Mouse (Mus musculus) liver, adult 2 months (tissue): ENCODE measurements around the gene Olfr320. TPM values are rescaled to one million over a fixed set of nuclear protein-coding genes. Genes with fewer than 3 reads are reported as not detected.

ENCODE experiments used
- DNase-seq: peaks from one replicate; pipeline ENCODE4 v3.0.0-alpha.2; 2011; ENCODE audit warnings: low read depth, low spot score; ENCODE audit errors: extremely low read depth
- H3K27ac ChIP-seq: fragments of 200-500 bp; replicated peaks from 2 replicates; pipeline ENCODE4 v1.5.1; 2012; ENCODE audit warnings: low read depth, mild to moderate bottlenecking, control low read depth, inconsistent platforms, low read length; ENCODE audit not compliant: insufficient read depth
- H3K27me3 ChIP-seq: fragments of 200-500 bp; 2 replicates; pipeline ENCODE4 v1.6.1; 2012; ENCODE audit warnings: mild to moderate bottlenecking, moderate library complexity, low read length, inconsistent platforms; ENCODE audit not compliant: control insufficient read depth, insufficient read depth
- H3K36me3 ChIP-seq: fragments of 200-500 bp; 2 replicates; pipeline ENCODE4 v1.6.1; 2012; ENCODE audit warnings: low read length, inconsistent platforms; ENCODE audit not compliant: control insufficient read depth, insufficient read depth
- H3K4me1 ChIP-seq: fragments of 200-500 bp; 2 replicates; pipeline ENCODE4 v1.6.1; 2011; ENCODE audit warnings: low read length; ENCODE audit not compliant: control insufficient read depth, insufficient read depth
- H3K4me3 ChIP-seq: fragments of 200-500 bp; 2 replicates; pipeline ENCODE4 v1.5.1; 2011; ENCODE audit warnings: low read depth, mild to moderate bottlenecking, control low read depth, low read length, moderate library complexity; ENCODE audit not compliant: insufficient read depth
- H3K79me2 ChIP-seq: fragments of 200-500 bp; 2 replicates; pipeline ENCODE4 v1.6.1; 2012; ENCODE audit warnings: inconsistent platforms, mild to moderate bottlenecking, low read length, moderate library complexity; ENCODE audit not compliant: control insufficient read depth, insufficient read depth
- H3K9ac ChIP-seq: fragments of 200-500 bp; 2 replicates; pipeline ENCODE4 v1.6.1; 2012; ENCODE audit warnings: low read depth, mild to moderate bottlenecking, control low read depth, inconsistent platforms, low read length
- CTCF ChIP-seq: fragments of 200-500 bp; IDR thresholded peaks from 2 replicates; pipeline ENCODE4 v1.5.1; 2011; ENCODE audit warnings: low read depth, low read length, control low read depth
- POLR2A ChIP-seq: fragments of 200-500 bp; IDR thresholded peaks from 2 replicates; pipeline ENCODE4 v1.6.1; 2011; ENCODE audit warnings: low read length, control low read depth; ENCODE audit not compliant: insufficient read depth; ENCODE audit errors: extremely low read depth
- WGBS: fragments of 180-500 bp; shearing (Covaris S2); methylation state at CpG from one replicate; pipeline ENCODE4 v1.1.7; 2018; 5-methylcytosine and 5-hydroxymethylcytosine counted together
- polyA plus RNA-seq: library from polyadenylated mRNA; depleted of rRNA; stranded (reverse); fragments of >200 nt; gene quantifications from 2 replicates; pipeline ENCODE4 v1.2.3, GENCODE M21; 2012
- total RNA-seq: library from RNA; depleted of rRNA; stranded (reverse); fragments of >200 nt; gene quantifications from 2 replicates; pipeline ENCODE4 v1.2.3, GENCODE M21; 2014

The Olfr320 gene
- total and polyA plus RNA-seq, 2 experiments = not detected

DNA sequence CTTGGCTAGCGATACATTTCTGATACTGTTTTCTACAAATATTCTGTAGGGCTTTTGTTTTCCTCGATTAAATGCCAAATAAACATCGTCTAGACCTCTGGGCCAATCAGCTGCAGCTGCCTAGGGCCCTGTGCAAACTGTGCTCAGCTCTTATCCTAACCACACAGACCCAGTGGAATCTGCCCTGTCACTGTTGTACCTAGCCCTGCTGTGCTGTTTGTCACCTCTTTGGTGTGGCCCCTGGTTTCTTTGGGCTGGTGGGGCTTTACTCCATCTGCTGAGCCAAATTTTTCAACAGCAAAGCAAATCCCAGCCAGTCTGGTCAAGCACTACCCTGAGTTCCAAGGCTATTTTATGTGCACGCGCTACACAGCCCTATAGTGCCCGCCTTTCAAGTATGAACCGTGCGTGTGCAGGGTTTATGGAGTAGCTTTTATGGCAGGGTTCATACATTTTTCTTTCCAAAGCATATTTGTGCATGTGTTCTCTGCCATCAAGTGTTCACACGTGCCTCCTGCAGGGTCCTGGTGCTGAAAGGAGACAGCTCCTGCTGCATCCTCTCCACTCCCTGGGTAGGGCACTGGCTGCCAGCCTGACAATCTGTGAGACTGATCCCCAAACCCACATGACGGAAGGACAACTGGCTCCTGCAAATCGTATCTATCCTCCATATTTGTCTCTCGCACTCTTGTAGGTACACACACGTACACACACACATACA, 39.1 kb upstream of the Olfr320 start:
- no peak overlapping the region for H3K27ac ChIP-seq
- 71% methylated on average over 13 of the region's 13 CpGs for WGBS

DNA sequence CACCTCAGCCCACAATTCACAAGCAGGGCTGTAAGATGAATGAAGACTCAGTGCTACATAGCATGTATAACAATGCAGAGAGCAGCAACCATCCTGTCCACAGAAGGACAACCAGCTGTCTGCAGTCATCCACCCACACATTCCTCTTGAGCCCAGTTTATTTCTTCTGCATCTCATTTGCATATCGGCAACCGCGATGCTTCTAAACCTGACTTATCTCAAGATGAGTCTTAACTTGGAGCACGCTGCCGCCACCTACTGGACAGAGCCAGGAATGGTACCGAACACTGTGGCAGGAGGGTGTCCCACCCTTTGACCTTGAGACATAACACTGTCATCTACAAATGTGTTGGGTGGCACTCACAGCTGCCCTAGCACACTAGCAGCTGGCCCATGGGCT, 37.5 kb upstream of the Olfr320 start:
- H3K9ac ChIP-seq = no peak overlapping the region
- 38% methylated on average over 6 of the region's 6 CpGs for WGBS
- H3K27me3 ChIP-seq = peaks cover 6% of the 10 kb centered on the region
- H3K36me3 ChIP-seq = no peaks in the 10 kb centered on the region
- H3K79me2 ChIP-seq = no peaks in the 10 kb centered on the region
- H3K4me3 ChIP-seq = no peak overlapping the region
- H3K4me1 ChIP-seq = no peaks in the 10 kb centered on the region; the same call in 1 of the 2 replicates
- peak; percentile 86 for TF ChIP-seq CTCF
- no peak for TF ChIP-seq POLR2A
- peak; percentile 12 for DNase-seq
- no peak overlapping the region for H3K27ac ChIP-seq

More for the DNA sequence above, 39.1 kb upstream of the Olfr320 start:
- TF ChIP-seq CTCF (no peak), POLR2A (no peak)
- Histone ChIP-seq H3K27me3 (peaks cover 6% of the 10 kb centered on the region), H3K4me3 (no peak overlapping the region), H3K4me1 (no peaks in the 10 kb centered on the region; the same call in 1 of the 2 replicates), H3K9ac (no peak overlapping the region), H3K36me3 (no peaks in the 10 kb centered on the region), H3K79me2 (no peaks in the 10 kb centered on the region)
- no peak for DNase-seq

DNA sequence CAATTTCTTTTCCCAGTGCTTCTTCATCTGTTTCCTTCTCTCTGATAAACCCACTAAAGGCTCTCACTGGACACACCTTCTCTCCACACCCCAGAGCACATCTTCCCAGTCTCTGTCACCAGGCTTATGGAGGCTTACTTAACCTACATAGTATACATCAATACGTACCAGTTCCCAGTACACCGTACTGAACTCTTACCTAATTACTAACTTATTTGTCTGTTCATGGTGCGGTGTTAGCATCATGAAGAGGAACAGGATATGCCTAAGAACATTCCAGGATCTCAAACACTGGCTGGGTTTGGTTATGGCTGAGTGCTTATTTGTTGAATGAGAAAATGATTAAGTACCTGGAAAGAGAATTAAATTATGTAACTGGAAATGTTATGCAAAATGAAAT, 25.7 kb upstream of the Olfr320 start:
- TF ChIP-seq POLR2A = no peak
- no peak for TF ChIP-seq CTCF
- Histone ChIP-seq H3K36me3 (no peaks in the 10 kb centered on the region), H3K4me1 (no peaks in the 10 kb centered on the region), H3K79me2 (no peaks in the 10 kb centered on the region), H3K27ac (no peak overlapping the region), H3K9ac (no peak overlapping the region), H3K4me3 (no peak overlapping the region), H3K27me3 (peaks cover 2% of the 10 kb centered on the region; the same call in 1 of the 2 replicates)
- 87% methylated on average over 3 of the region's 3 CpGs for WGBS
- no peak for DNase-seq

DNA sequence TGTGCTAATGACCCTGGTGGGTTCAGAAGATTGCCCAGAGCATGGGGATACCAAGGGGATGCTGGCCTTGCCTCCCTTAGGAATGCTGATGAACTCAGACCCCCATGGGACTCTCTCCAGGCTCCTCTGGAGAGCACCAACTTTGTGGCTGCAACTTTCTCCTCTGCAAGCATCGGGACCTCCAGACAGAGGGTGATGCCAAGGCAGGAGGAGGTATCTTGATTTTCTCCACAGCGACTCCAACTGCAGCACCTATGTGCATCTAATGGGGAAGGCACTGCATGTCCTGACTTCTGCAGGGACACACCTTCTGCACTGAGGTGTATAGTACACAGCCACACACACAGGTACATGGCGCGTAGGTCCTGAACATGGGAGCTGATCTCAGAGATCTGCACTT, 22.3 kb upstream of the Olfr320 start, which contains the start of gene Olfr322:
Gene Olfr322 (plus strand): TSS at position 187 of the 400 bp plus-strand sequence.
- Histone ChIP-seq H3K9ac (no peak within 1 kb of the TSS), H3K27ac (no peak within 1 kb of the TSS), H3K27me3 (no peaks in the 10 kb centered on the region), H3K4me1 (no peaks in the 10 kb centered on the region), H3K4me3 (no peak within 1 kb of the TSS), H3K79me2 (no peaks in the 10 kb centered on the region), H3K36me3 (no peaks in the 10 kb centered on the region)
- no peak for TF ChIP-seq POLR2A
- TF ChIP-seq CTCF = no peak
- WGBS = 86% methylated on average over 4 of the region's 4 CpGs
- no peak for DNase-seq

DNA sequence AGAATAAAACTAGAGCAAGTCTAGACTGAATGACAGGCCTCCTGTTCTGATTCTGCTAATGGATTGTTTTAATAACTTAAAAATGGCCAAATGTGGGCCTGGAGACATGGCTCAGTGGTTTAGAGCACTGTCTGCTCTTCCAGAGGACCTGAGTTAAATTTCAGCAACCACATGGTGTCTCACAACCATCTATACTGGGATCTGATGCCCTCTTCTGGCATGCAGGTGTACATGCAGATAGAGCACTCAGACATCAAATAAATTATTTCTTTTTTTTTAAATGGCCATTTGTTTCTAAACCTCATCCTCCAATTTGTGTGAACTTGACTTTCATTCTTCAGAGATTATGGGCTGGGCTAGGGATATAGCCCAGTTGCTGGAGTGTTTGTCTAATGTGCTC, 11.6 kb upstream of the Olfr320 start:
- Histone ChIP-seq H3K27ac (no peak overlapping the region), H3K79me2 (no peaks in the 10 kb centered on the region), H3K4me3 (no peak overlapping the region), H3K9ac (no peak overlapping the region), H3K27me3 (no peaks in the 10 kb centered on the region), H3K4me1 (no peaks in the 10 kb centered on the region), H3K36me3 (no peaks in the 10 kb centered on the region)
- no peak for DNase-seq
- TF ChIP-seq CTCF = no peak
- no peak for TF ChIP-seq POLR2A

DNA sequence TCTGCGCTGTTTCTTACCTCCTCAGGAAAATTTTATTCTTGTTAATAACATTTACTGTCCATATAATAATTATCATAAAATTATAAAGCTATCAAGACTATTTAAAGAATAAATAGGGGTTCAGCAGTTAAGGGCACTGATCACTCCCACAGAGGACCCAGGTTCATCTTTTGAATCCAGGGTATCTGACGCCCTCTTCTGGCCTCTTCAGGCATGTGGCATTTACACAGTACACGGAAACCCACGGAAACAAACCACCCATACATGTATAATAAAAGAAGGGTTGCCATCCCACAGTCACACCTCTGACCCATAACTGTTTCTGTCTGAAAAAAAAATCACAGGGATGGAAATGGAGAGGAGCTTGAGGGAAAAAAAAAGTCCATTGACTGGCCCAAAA, 9.1 kb upstream of the Olfr320 start:
- no peak overlapping the region for H3K9ac ChIP-seq
- 60% methylated on average over 4 of the region's 4 CpGs for WGBS
- no peak for TF ChIP-seq POLR2A
- no peak for TF ChIP-seq CTCF

More for the DNA sequence above, 9.1 kb upstream of the Olfr320 start:
- DNase-seq = no peak
- no peaks in the 10 kb centered on the region for H3K27me3 ChIP-seq
- no peaks in the 10 kb centered on the region for H3K36me3 ChIP-seq
- no peak overlapping the region for H3K27ac ChIP-seq
- H3K4me3 ChIP-seq = no peak overlapping the region
- H3K4me1 ChIP-seq = no peaks in the 10 kb centered on the region
- H3K79me2 ChIP-seq = no peaks in the 10 kb centered on the region
